Mouse (Mus musculus) gastrocnemius, adult 2 months (tissue): Measurements from ENCODE around the gene Trim61. TPM values are rescaled to one million over a fixed set of nuclear protein-coding genes. Genes with fewer than 3 reads are reported as not detected.

Experiments used
- DNase-seq: peaks from one replicate; pipeline ENCODE4 v3.0.0; 2022
- H3K27ac ChIP-seq: fragments of 200-600 bp; 2 replicates; pipeline ENCODE4 v1.8.1; 2022; ENCODE audit warnings: mild to moderate bottlenecking
- H3K4me3 ChIP-seq: fragments of 200-600 bp; 2 replicates; pipeline ENCODE4 v1.8.1; 2022; ENCODE audit warnings: mild to moderate bottlenecking, moderate library complexity
- CTCF ChIP-seq: fragments of 200-600 bp; IDR thresholded peaks from 2 replicates; pipeline ENCODE4 v1.8.1; 2022; ENCODE audit warnings: antibody characterized with exemption, mild to moderate bottlenecking, moderate library complexity
- intact Hi-C: fragments of 180-260 bp; cut with DNase I; formaldehyde crosslinking; loops from one replicate; pipeline ENCODE4 v1.15.1; 2025
- long read RNA-seq, 2 experiments: library from polyadenylated mRNA; stranded (forward); transcript quantifications; one replicate each; pipeline ENCODE4 v2.0.0; 2021
- total RNA-seq, 2 experiments: library from RNA; stranded (reverse); gene quantifications; 2 replicates each; pipeline ENCODE4 v1.2.3; 2021

Trim61 gene
- total RNA-seq: not detected
- long read RNA-seq, experiment 1: 0 reads
- long read RNA-seq, experiment 2: 0 reads

GRCm38 (mm10) chr8:65018423-65018822 is at the start of gene Trim61, which contains the start of gene Trim60:
TSS of gene Trim61 (minus strand) at chr8:65018523.
TSS of gene Trim60 (minus strand) at chr8:65018584.
- TF ChIP-seq CTCF: no peak
- no peak for DNase-seq
- no peak within 1 kb of the TSS for H3K4me3 ChIP-seq
- intact Hi-C loops: no loop called here
- no peak within 1 kb of the TSS for H3K27ac ChIP-seq

GRCm38 (mm10) chr8:65067694-65068472 is 49.6 kb upstream of the Trim61 start:
- intact Hi-C loops: no loop called here
- TF ChIP-seq CTCF: no peak
- DNase-seq: no peak
- Histone ChIP-seq H3K4me3 (no peak overlapping the region), H3K27ac (no peak overlapping the region)

- no peak for TF ChIP-seq CTCF
- Histone ChIP-seq H3K27ac (no peak overlapping the region), H3K4me3 (no peak overlapping the region)
- DNase-seq: no peak
- intact Hi-C loops: no loop called here
Measured at GRCm38 (mm10) chr8:65067031-65067430, 48.7 kb upstream of the Trim61 start.

GRCm38 (mm10) chr8:65065622-65066021 is 47.3 kb upstream of the Trim61 start:
- H3K27ac ChIP-seq: no peak overlapping the region

GRCm38 (mm10) chr8:65064071-65064470 is 45.7 kb upstream of the Trim61 start:
- TF ChIP-seq CTCF: no peak
- no peak overlapping the region for H3K4me3 ChIP-seq
- intact Hi-C loops: no loop called here
- DNase-seq: no peak
- no peak overlapping the region for H3K27ac ChIP-seq

More at GRCm38 (mm10) chr8:65065622-65066021, 47.3 kb upstream of the Trim61 start:
- DNase-seq: no peak
- intact Hi-C loops: no loop called here
- TF ChIP-seq CTCF: no peak
- no peak overlapping the region for H3K4me3 ChIP-seq

- no peak overlapping the region for H3K27ac ChIP-seq
- DNase-seq: no peak
- no peak overlapping the region for H3K4me3 ChIP-seq
- TF ChIP-seq CTCF: no peak
- intact Hi-C loops: no loop called here
Measured at GRCm38 (mm10) chr8:65062195-65062594, 43.9 kb upstream of the Trim61 start.

- H3K4me3 ChIP-seq: no peak overlapping the region
- intact Hi-C loops: no loop called here
- H3K27ac ChIP-seq: no peak overlapping the region
- TF ChIP-seq CTCF: no peak
- no peak for DNase-seq
Measured at GRCm38 (mm10) chr8:65056722-65057121, 38.4 kb upstream of the Trim61 start.

- intact Hi-C loops: no loop called here
- TF ChIP-seq CTCF: no peak
- Histone ChIP-seq H3K27ac (no peak overlapping the region), H3K4me3 (no peak overlapping the region)
- no peak for DNase-seq
Measured at GRCm38 (mm10) chr8:65053968-65054367, 35.6 kb upstream of the Trim61 start.

- TF ChIP-seq CTCF: no peak
- intact Hi-C loops: no loop called here
- Histone ChIP-seq H3K27ac (no peak overlapping the region), H3K4me3 (no peak overlapping the region)
- no peak for DNase-seq
Measured at GRCm38 (mm10) chr8:65053554-65053953, 35.2 kb upstream of the Trim61 start.

- Histone ChIP-seq H3K4me3 (no peak overlapping the region), H3K27ac (no peak overlapping the region)
- DNase-seq: no peak
- intact Hi-C loops: no loop called here
- no peak for TF ChIP-seq CTCF
Measured at GRCm38 (mm10) chr8:65047801-65048200, 29.5 kb upstream of the Trim61 start.

- H3K4me3 ChIP-seq: no peak overlapping the region
- intact Hi-C loops: no loop called here
- no peak for DNase-seq
- TF ChIP-seq CTCF: no peak
- H3K27ac ChIP-seq: no peak overlapping the region
Measured at GRCm38 (mm10) chr8:65047193-65047592, 28.9 kb upstream of the Trim61 start.

- intact Hi-C loops: no loop called here
- Histone ChIP-seq H3K27ac (no peak overlapping the region), H3K4me3 (no peak overlapping the region)
- TF ChIP-seq CTCF: no peak
- no peak for DNase-seq
Measured at GRCm38 (mm10) chr8:65046565-65046964, 28.2 kb upstream of the Trim61 start.

- no peak for TF ChIP-seq CTCF
- no peak within 1 kb of the TSS for H3K4me3 ChIP-seq
- no peak for DNase-seq
- H3K27ac ChIP-seq: no peak within 1 kb of the TSS
- intact Hi-C loops: no loop called here
Measured at GRCm38 (mm10) chr8:65037117-65037533, 18.8 kb upstream of the Trim61 start, which contains the start of gene Apela. TSS of gene Apela (minus strand) at chr8:65037336.

GRCm38 (mm10) chr8:65034136-65034535 is 15.8 kb upstream of the Trim61 start:
- intact Hi-C loops: no loop called here
- no peak for TF ChIP-seq CTCF
- no peak overlapping the region for H3K27ac ChIP-seq
- no peak for DNase-seq
- H3K4me3 ChIP-seq: no peak overlapping the region
